Mouse (Mus musculus): ENCODE data around the gene Dolk.

DNA sequence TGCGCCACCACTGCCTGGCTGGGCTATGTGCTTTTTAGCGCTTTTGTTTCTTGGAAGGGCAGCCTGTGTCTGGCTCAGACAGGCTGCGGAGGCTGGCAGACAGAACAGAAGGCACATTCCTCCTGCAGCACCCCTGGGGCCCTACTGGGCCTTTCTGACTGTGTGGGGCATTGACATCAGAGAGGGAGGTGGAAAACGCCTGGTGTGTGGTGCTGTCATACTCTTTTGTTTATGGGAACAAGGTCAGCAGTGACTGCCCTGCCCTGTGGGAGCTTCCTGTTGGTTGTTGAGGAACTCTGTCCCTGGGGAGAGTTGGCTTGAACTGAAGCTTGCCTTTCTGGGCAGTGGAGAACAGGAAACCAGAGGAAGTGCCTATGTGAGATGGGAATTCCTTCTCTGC, 43.6 kb downstream of the Dolk start:
- TF ChIP-seq CTCF (IDR thresholded peaks at IDR 0.05; ENCODE audit: low read depth), result no peak
- peak; percentile 36; the same call in 1 of the 2 replicates for TF ChIP-seq EP300 (IDR thresholded peaks at IDR 0.05; ENCODE audit: low read depth)
